Mouse (Mus musculus) midbrain, postnatal 0 days (tissue): ENCODE measurements around the gene Fcnb. TPM values are rescaled to one million over a fixed set of nuclear protein-coding genes. Genes with fewer than 3 reads are reported as not detected.

Experiments used
- ATAC-seq: fragments of 200-750 bp; cut with Nextera tagmentation; 2 replicates; pipeline ENCODE4 v1.8.0; 2017; ENCODE audit warnings: moderate number of reproducible peaks, mild to moderate bottlenecking, moderate TSS enrichment, moderate library complexity; ENCODE audit not compliant: low FRiP score
- DNase-seq: peaks from one replicate; pipeline ENCODE4 v3.0.0-alpha.2; 2015; ENCODE audit warnings: low spot score
- H3K27ac ChIP-seq: fragments of 300-500 bp; sonication (generic); 2 replicates; pipeline ENCODE4 v1.5.1; 2014; ENCODE audit warnings: low read depth, mild to moderate bottlenecking, low read length, mixed read lengths
- H3K27me3 ChIP-seq: fragments of 300-500 bp; sonication (generic); 2 replicates; pipeline ENCODE4 v1.6.1; 2014; ENCODE audit warnings: low read length, control low read depth, mixed read lengths; ENCODE audit not compliant: insufficient read depth
- H3K36me3 ChIP-seq: fragments of 300-500 bp; sonication (generic); 2 replicates; pipeline ENCODE4 v1.6.1; 2014; ENCODE audit warnings: low read length, control low read depth, mixed read lengths; ENCODE audit not compliant: insufficient read depth
- H3K4me1 ChIP-seq: fragments of 300-500 bp; sonication (generic); 2 replicates; pipeline ENCODE4 v1.6.1; 2014; ENCODE audit warnings: mild to moderate bottlenecking, control low read depth, antibody characterized with exemption, low read length, mixed read lengths; ENCODE audit not compliant: insufficient read depth
- H3K4me2 ChIP-seq: fragments of 300-500 bp; sonication (generic); 2 replicates; pipeline ENCODE4 v1.6.1; 2014; ENCODE audit warnings: low read depth, mild to moderate bottlenecking, low read length, mixed read lengths; ENCODE audit not compliant: poor library complexity, severe bottlenecking
- H3K4me3 ChIP-seq: fragments of 300-500 bp; sonication (generic); 2 replicates; pipeline ENCODE4 v1.5.1; 2014; ENCODE audit warnings: low read depth, mild to moderate bottlenecking, low read length, moderate library complexity
- H3K9ac ChIP-seq: fragments of 300-500 bp; sonication (generic); replicated peaks from 2 replicates; pipeline ENCODE4 v1.6.1; 2014; ENCODE audit warnings: mild to moderate bottlenecking, low read length, moderate library complexity, mixed read lengths; ENCODE audit not compliant: poor library complexity, severe bottlenecking
- H3K9me3 ChIP-seq: fragments of 300-500 bp; sonication (generic); 2 replicates; pipeline ENCODE4 v1.6.1; 2016; ENCODE audit warnings: low read length, control low read depth
- CTCF ChIP-seq: IDR thresholded peaks from 2 replicates; pipeline ENCODE4 v1.5.1; 2016; ENCODE audit warnings: antibody characterized with exemption, mild to moderate bottlenecking
- WGBS: fragments of 180-500 bp; shearing (Covaris S2); extraction: QIAGEN DNeasy Blood & Tissue Kit; methylation state at CpG from one replicate; pipeline ENCODE4 v1.1.7; 2014; 5-methylcytosine and 5-hydroxymethylcytosine counted together
- polyA plus RNA-seq: library from polyadenylated mRNA; unstranded; fragments of >200 nt; fragmentation: Nextera tagmentation; extraction: Ambion mirVana; gene quantifications from 2 replicates; pipeline ENCODE4 v1.2.1, GENCODE M21; 2015
- total RNA-seq: library from RNA; depleted of rRNA; stranded (reverse); fragments of >200 nt; gene quantifications from 2 replicates; pipeline ENCODE4 v1.2.3, GENCODE M21; 2014

The Fcnb gene
- total and polyA plus RNA-seq, 2 experiments from 2014 or later, result not detected

DNA sequence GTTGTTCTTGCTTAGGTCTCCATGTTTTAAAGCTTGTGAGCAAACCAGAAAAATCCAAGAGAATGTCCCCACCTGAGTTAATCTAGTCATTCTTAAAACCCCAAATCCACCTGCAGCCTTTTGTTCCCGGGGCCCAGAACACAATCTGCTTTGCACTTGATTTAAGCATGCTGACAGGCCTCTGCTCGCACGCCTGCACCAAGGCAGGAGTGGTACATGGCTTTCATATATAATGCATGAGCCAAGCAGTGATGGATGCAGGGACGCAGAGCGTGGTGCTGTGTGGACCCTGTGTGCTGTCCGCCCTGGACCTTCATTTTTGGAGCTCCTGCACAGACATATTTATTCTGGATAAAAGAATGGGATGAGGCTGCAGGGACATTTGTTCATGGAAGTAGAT is 6.4 kb upstream of the Fcnb start:
- 38% methylated on average over 6 of the region's 6 CpGs for WGBS
- no peak overlapping the region for H3K4me2 ChIP-seq
- ATAC-seq, result peak; percentile 62; the same call in 1 of the 2 replicates
- H3K27me3 ChIP-seq, result no peaks in the 10 kb centered on the region
- H3K27ac ChIP-seq, result peak overlapping the region; percentile 67
- H3K4me3 ChIP-seq, result no peak overlapping the region
- TF ChIP-seq CTCF, result no peak
- peaks cover 9% of the 10 kb centered on the region; the same call in 1 of the 2 replicates for H3K4me1 ChIP-seq
- H3K9me3 ChIP-seq, result no peaks in the 10 kb centered on the region
- H3K36me3 ChIP-seq, result no peaks in the 10 kb centered on the region
- peak overlapping the region; percentile 29; the same call in 1 of the 2 replicates for H3K9ac ChIP-seq
- DNase-seq, result peak; percentile 33

DNA sequence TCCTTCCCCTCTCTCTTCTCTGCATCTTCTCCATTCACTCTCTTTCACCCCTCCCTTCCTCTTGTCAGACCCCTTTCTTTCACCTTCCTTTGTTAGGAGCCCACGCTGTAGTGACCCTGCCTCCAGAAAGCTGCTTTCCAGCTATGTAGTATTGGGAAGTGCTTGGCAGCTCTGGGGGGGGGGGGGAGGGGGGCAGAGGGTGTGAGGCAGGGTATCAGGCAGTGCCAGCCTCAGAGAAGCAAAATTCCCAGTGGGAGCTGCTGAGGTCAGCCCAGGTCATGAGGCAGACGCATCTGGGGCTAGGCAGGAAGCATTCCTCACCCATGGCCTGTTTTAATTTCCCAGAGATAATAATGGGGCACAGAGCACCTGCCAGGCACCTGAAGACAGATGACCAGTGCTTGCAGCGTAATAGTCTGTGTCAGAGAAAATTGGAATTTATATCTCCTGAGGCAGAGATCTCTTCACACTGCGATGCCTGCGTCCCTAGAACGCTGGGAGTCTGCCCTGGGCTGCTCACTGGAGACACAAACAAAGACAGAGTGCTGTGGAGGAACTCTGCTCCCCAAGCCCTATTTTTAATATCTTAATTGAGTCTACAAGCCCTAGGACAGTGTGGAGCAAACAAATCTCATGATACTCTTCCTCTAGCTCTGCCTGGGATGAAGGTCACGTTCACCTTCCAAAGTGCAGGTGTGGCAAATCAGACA is 5.8 kb upstream of the Fcnb start:
- WGBS, result 42% methylated on average over 7 of the region's 7 CpGs
- ATAC-seq (no peak), DNase-seq (no peak)
- Histone ChIP-seq H3K27ac (peak overlapping the region; percentile 67), H3K9ac (no peak overlapping the region), H3K36me3 (no peaks in the 10 kb centered on the region), H3K27me3 (no peaks in the 10 kb centered on the region), H3K9me3 (no peaks in the 10 kb centered on the region), H3K4me2 (no peak overlapping the region), H3K4me3 (no peak overlapping the region), H3K4me1 (peaks cover 9% of the 10 kb centered on the region; the same call in 1 of the 2 replicates)
- no peak for TF ChIP-seq CTCF

DNA sequence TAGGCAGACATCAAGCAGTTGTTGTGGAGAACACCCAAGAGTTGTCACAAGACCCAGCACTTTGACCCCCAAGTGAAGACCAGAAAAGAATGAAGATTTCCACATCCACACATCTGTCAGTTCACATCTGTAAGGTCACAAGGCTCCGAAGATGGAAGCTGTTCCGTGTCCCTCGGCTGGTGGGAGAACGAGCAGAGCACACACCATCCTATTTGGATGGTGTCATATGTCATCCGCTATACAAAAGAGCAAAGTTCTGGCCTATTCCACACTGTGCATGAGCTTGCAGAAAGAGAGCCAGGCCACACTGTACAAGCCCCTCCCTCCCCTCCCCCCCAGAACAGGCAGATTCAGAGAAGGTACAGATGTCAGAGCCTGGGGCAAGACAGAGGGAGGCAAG is 4.4 kb upstream of the Fcnb start:
- Histone ChIP-seq H3K4me1 (peaks cover 9% of the 10 kb centered on the region; the same call in 1 of the 2 replicates), H3K36me3 (no peaks in the 10 kb centered on the region), H3K9me3 (no peaks in the 10 kb centered on the region), H3K4me2 (no peak overlapping the region), H3K9ac (no peak overlapping the region), H3K27me3 (no peaks in the 10 kb centered on the region), H3K4me3 (no peak overlapping the region), H3K27ac (no peak overlapping the region)
- ATAC-seq, result no peak
- no peak for TF ChIP-seq CTCF
- WGBS, result 82% methylated on average over 5 of the region's 5 CpGs
- DNase-seq, result no peak

DNA sequence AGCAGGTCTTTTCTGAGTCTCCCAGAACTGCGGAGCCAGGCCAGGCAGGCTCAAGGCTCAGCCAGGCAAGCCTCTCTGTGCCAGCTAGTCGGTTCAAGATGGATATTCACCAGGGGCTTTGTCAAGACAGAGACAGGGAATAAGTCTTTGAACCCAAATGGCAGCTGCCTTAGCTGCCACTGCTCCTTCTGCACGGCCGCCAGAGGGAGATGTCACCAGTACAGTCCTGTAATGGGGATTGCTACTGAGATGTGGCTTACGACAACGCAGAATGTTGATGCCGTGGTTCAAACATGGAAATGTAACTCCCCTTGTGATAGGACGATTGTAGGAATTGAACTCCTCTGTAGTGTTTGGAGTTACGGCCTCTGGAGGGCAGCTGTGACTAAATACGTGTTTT is 1.4 kb upstream of the Fcnb start:
- no peak for DNase-seq
- no peaks in the 10 kb centered on the region for H3K36me3 ChIP-seq
- H3K4me3 ChIP-seq, result no peak overlapping the region
- H3K27ac ChIP-seq, result no peak overlapping the region
- no peak for TF ChIP-seq CTCF
- 78% methylated on average over 10 of the region's 10 CpGs for WGBS
- H3K9me3 ChIP-seq, result no peaks in the 10 kb centered on the region
- H3K4me2 ChIP-seq, result no peak overlapping the region
- no peak overlapping the region for H3K9ac ChIP-seq
- peaks cover 9% of the 10 kb centered on the region; the same call in 1 of the 2 replicates for H3K4me1 ChIP-seq
- ATAC-seq, result no peak
- H3K27me3 ChIP-seq, result no peaks in the 10 kb centered on the region

DNA sequence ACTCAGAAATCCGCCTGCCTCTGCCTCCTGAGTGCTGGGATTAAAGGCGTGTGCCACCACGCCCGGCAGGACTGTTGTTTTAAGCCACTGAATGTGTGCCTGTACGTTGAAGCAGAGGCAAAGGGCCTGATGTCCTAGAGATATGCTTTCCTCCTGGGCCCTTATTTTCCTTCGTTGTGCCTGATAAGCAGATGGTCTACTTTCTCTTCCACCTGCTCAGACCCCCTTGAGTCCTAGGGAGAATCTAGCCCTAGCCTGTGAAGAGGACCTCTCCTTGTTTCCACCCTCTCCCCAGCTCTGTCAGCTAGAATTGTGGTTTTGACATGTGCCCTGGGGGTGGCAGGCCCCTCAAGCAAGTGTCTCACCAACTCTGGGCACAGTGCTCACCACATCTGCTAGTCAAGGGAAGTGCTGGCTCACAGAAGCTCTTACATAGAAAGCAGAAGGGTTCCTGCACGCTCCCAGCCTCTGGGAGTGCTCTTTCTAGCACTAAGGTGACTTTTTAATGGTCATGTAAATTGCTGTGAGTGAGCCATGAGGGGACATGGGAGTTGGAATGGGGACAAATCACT is 9.0 kb downstream of the Fcnb start:
- no peaks in the 10 kb centered on the region for H3K27me3 ChIP-seq
- H3K36me3 ChIP-seq, result no peaks in the 10 kb centered on the region
- 84% methylated on average over 7 of the region's 7 CpGs for WGBS
- ATAC-seq (no peak), DNase-seq (no peak)
- H3K9ac ChIP-seq, result no peak overlapping the region
- no peak overlapping the region for H3K27ac ChIP-seq
- H3K4me3 ChIP-seq, result no peak overlapping the region
- no peak for TF ChIP-seq CTCF
- no peaks in the 10 kb centered on the region for H3K9me3 ChIP-seq
- no peak overlapping the region for H3K4me2 ChIP-seq
- H3K4me1 ChIP-seq, result no peaks in the 10 kb centered on the region

DNA sequence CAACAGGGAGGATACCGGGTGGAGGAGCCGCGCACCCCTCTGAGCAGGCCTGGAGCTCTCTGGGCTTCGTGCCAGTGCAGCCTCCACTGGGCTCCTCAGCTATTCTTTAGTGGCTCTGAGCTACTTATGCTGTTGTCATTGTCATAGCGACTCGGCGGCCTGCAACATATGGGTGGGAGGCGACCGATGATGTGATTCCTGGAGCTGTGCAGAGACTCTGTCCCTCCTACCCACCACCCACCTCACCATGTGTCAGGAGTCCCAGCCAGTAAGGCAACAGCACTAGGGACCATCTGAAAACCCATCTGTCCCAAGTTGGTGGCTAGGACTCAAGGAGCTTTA is 16.2 kb downstream of the Fcnb start:
- no peaks in the 10 kb centered on the region for H3K36me3 ChIP-seq
- no peak overlapping the region for H3K9ac ChIP-seq
- no peak overlapping the region for H3K4me2 ChIP-seq
- 32% methylated on average over 9 of the region's 9 CpGs for WGBS
- H3K27me3 ChIP-seq, result no peaks in the 10 kb centered on the region
- H3K9me3 ChIP-seq, result no peaks in the 10 kb centered on the region
- no peak overlapping the region for H3K27ac ChIP-seq
- no peak for TF ChIP-seq CTCF
- H3K4me1 ChIP-seq, result 0 out of 2 replicates have a peak, but pooled peaks cover 3% of the 10 kb centered on the region
- peak; percentile 56 for DNase-seq
- H3K4me3 ChIP-seq, result no peak overlapping the region
- no peak for ATAC-seq
